Comparison of ENCODE assay signal across 7 mouse cellular contexts in the genomic region with DNA sequence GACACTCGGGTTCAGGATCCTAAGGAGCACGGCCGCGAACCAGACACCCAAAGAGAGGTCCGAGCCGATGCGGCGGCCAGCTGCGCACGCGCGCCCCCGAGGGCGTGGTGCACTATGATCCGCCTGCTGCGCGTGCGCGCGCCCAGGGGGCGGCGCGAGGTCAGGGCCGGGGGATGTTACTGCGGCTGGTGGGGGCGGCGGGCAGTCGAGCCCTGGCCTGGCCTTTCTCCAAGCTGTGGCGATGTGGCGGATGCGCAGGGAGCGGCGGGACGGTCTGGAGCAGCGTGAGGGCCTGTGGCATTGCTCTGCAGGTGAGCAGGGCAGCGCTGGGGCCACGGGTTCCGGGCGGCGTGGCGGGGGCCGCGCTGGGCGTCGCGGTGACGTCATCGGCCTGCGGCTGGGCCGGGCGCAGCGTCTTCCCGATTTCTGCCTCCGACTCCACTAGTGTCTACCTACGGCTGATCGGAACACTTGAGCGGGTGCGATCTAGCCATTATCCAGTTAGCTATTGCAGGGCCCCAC. TPM values are rescaled to one million over a fixed set of nuclear protein-coding genes. Genes with fewer than 3 reads are reported as not detected.
DNase-seq lines count a peak whose midpoint lies in the region; ATAC-seq and TF ChIP-seq lines count a peak whose summit lies in the region.

Gene Afg3l1, plus strand, starts transcription at position 167 of the 522 bp plus-strand sequence.

- TF ChIP-seq CTCF in kidney, adult 2 months (conservative IDR thresholded peaks at IDR 0.05; ENCODE audit: insufficient read depth, insufficient read length, low read depth, low read length), result no peak
- no peak for TF ChIP-seq CTCF in spleen, adult 2 months (IDR thresholded peaks at IDR 0.05; ENCODE audit: extremely low read depth, insufficient read depth, insufficient read length, insufficient replicate concordance)

- no peaks in the 10 kb centered on the region for H3K27me3 ChIP-seq in embryonic facial prominence, embryonic 12.5 days
- no peaks in the 10 kb centered on the region for H3K27me3 ChIP-seq in kidney, adult 2 months (replicated peaks; ENCODE audit: control insufficient read depth, insufficient read depth, low read length)
- H3K27me3 ChIP-seq in limb, embryonic 12.5 days, result no peaks in the 10 kb centered on the region
- H3K27me3 ChIP-seq in midbrain, embryonic 15.5 days (replicated peaks), result no peaks in the 10 kb centered on the region
- no peaks in the 10 kb centered on the region for H3K27me3 ChIP-seq in spleen, adult 2 months (ENCODE audit: control insufficient read depth, insufficient read depth, low read length)

- H3K27ac ChIP-seq in embryonic facial prominence, embryonic 12.5 days, result peak within 1 kb of the TSS; percentile 91
- H3K27ac ChIP-seq in kidney, adult 2 months (ENCODE audit: insufficient read depth, low read depth, low read length), result peak within 1 kb of the TSS; percentile 89
- H3K27ac ChIP-seq in limb, embryonic 12.5 days, result peak within 1 kb of the TSS; percentile 91
- peak within 1 kb of the TSS; percentile 100 for H3K27ac ChIP-seq in midbrain, embryonic 15.5 days
- peak within 1 kb of the TSS; percentile 90 for H3K27ac ChIP-seq in spleen, adult 2 months (ENCODE audit: insufficient read depth, low read length)

- ATAC-seq in embryonic facial prominence, embryonic 12.5 days (ENCODE audit: insufficient number of reproducible peaks, insufficient read depth, low FRiP score, low TSS enrichment), result peak; percentile 85
- peak; percentile 88 for ATAC-seq in limb, embryonic 12.5 days (ENCODE audit: insufficient number of reproducible peaks, insufficient read depth, low FRiP score, low TSS enrichment, low read depth)
- ATAC-seq in midbrain, embryonic 15.5 days (replicated peaks), result peak; percentile 91

- no peaks in the 10 kb centered on the region for H3K9me3 ChIP-seq in embryonic facial prominence, embryonic 12.5 days
- no peaks in the 10 kb centered on the region for H3K9me3 ChIP-seq in limb, embryonic 12.5 days
- no peaks in the 10 kb centered on the region for H3K9me3 ChIP-seq in midbrain, embryonic 15.5 days

- peak within 1 kb of the TSS; percentile 75 for H3K9ac ChIP-seq in embryonic facial prominence, embryonic 12.5 days
- peak within 1 kb of the TSS; percentile 81 for H3K9ac ChIP-seq in limb, embryonic 12.5 days (replicated peaks)
- H3K9ac ChIP-seq in midbrain, embryonic 15.5 days, result peak within 1 kb of the TSS; percentile 91

- WGBS in embryonic facial prominence, embryonic 12.5 days, result under 1% methylated on average over 58 of the region's 58 CpGs
- WGBS in kidney, adult 2 months, result under 1% methylated on average over 53 of the region's 58 CpGs
- under 1% methylated on average over 57 of the region's 58 CpGs for WGBS in limb, embryonic 12.5 days
- under 1% methylated on average over 57 of the region's 58 CpGs for WGBS in midbrain, embryonic 15.5 days
- under 1% methylated on average over 57 of the region's 58 CpGs for WGBS in spleen, adult 2 months

- TF ChIP-seq POLR2A in kidney, adult 2 months (IDR thresholded peaks at IDR 0.05; ENCODE audit: low read depth, low read length), result peak; percentile 29
- no peak; the same call in none of the 2 replicates for TF ChIP-seq POLR2A in spleen, adult 2 months (IDR thresholded peaks at IDR 0.05; ENCODE audit: low read depth, low read length)

- H3K4me3 ChIP-seq in embryonic facial prominence, embryonic 12.5 days, result peak within 1 kb of the TSS; percentile 66
- H3K4me3 ChIP-seq in kidney, adult 2 months (ENCODE audit: insufficient read depth, low read depth, low read length), result peak within 1 kb of the TSS; percentile 85
- peak within 1 kb of the TSS; percentile 87 for H3K4me3 ChIP-seq in limb, embryonic 12.5 days (replicated peaks)
- H3K4me3 ChIP-seq in midbrain, embryonic 15.5 days, result peak within 1 kb of the TSS; percentile 97
- H3K4me3 ChIP-seq in spleen, adult 2 months (ENCODE audit: extremely low read depth, insufficient read depth, insufficient read length), result peak within 1 kb of the TSS; percentile 88

- H3K36me3 ChIP-seq in embryonic facial prominence, embryonic 12.5 days, result peaks cover 23% of the 10 kb centered on the region
- no peaks in the 10 kb centered on the region for H3K36me3 ChIP-seq in kidney, adult 2 months (ENCODE audit: control insufficient read depth, insufficient read depth, low read length)
- peaks cover 28% of the 10 kb centered on the region for H3K36me3 ChIP-seq in limb, embryonic 12.5 days
- peaks cover 13% of the 10 kb centered on the region for H3K36me3 ChIP-seq in midbrain, embryonic 15.5 days (replicated peaks)
- H3K36me3 ChIP-seq in spleen, adult 2 months (ENCODE audit: control insufficient read depth, insufficient read depth, low read length), result peaks cover 2% of the 10 kb centered on the region

- peak within 1 kb of the TSS; percentile 87 for H3K4me2 ChIP-seq in embryonic facial prominence, embryonic 12.5 days (replicated peaks)
- peak within 1 kb of the TSS; percentile 77 for H3K4me2 ChIP-seq in limb, embryonic 12.5 days
- H3K4me2 ChIP-seq in midbrain, embryonic 15.5 days, result peak within 1 kb of the TSS; percentile 75

- peaks cover 15% of the 10 kb centered on the region for H3K4me1 ChIP-seq in embryonic facial prominence, embryonic 12.5 days
- peaks cover 16% of the 10 kb centered on the region for H3K4me1 ChIP-seq in kidney, adult 2 months (ENCODE audit: control insufficient read depth, insufficient read depth, low read length)
- peaks cover 13% of the 10 kb centered on the region for H3K4me1 ChIP-seq in limb, embryonic 12.5 days (replicated peaks)
- peaks cover 14% of the 10 kb centered on the region for H3K4me1 ChIP-seq in midbrain, embryonic 15.5 days
- H3K4me1 ChIP-seq in spleen, adult 2 months (ENCODE audit: control insufficient read depth, insufficient read depth, insufficient read length), result peaks cover 4% of the 10 kb centered on the region; the same call in 1 of the 2 replicates

- DNase-seq in adrenal gland, postnatal 25 days, result peak; percentile 96
- DNase-seq in heart, adult 18-20 months, result peak; percentile 95 to 96
- DNase-seq in kidney, adult 2 months, result peak; percentile 97
- DNase-seq in spleen, adult 2 months (ENCODE audit: low read depth in 1 of 2, low spot score in 2 of 2), result peak; percentile 72 to 90

RNA-seq across cellular contexts. Expression of gene Afg3l1, which starts in this region (rescaled TPM):
- total RNA-seq in adrenal gland, postnatal 25 days (2021), result 54.9 and 77.9 TPM in 2 replicates
- polyA plus RNA-seq in embryonic facial prominence, embryonic 12.5 days (2016; fragmentation: Nextera tagmentation; extraction: Ambion mirVana), result 62.1 and 66.6 TPM in 2 replicates
- 10 to 100 TPM; 72.1 to 72.9 TPM for total RNA-seq in heart, adult 18-20 months (2021)
- polyA plus RNA-seq in kidney, adult 2 months (2012; rRNA removed), result 36.5 and 38.7 TPM in 2 replicates
- 69.5 and 72.0 TPM in 2 replicates for polyA plus RNA-seq in limb, embryonic 12.5 days (2016; fragmentation: Nextera tagmentation; extraction: Ambion mirVana)
- polyA plus RNA-seq in midbrain, embryonic 15.5 days (2015; fragmentation: Nextera tagmentation; extraction: Ambion mirVana), result 52.6 and 59.0 TPM in 2 replicates
- 14.4 and 17.3 TPM in 2 replicates for polyA plus RNA-seq in spleen, adult 2 months (2012; rRNA removed)

Comparison
In these comparisons a context has a peak if more than half of its experiments do, and no peak if none do; other contexts are left out.
1. Peak in every context shown above with its lines: DNase-seq, ATAC-seq, H3K4me3 ChIP-seq and H3K27ac ChIP-seq.